Mouse (Mus musculus): ENCODE measurements at regions not wholly inside any gene's neighbourhood (a gene's known extent, or its start where the extent isn't known, plus 50 kb on each side); places are given as distances from the start of the nearest gene placed in this dataset.

- TF ChIP-seq CTCF (IDR thresholded peaks at IDR 0.05; ENCODE audit: low read depth) (no peak), EP300 (IDR thresholded peaks at IDR 0.05; ENCODE audit: low read depth) (no peak)
Observed at GRCm38 (mm10) chr1:69453991-69454390, 233.1 kb downstream of the Ikzf2 start.
